Comparison of ENCODE assay signal across 11 mouse cellular contexts in the genomic region with DNA sequence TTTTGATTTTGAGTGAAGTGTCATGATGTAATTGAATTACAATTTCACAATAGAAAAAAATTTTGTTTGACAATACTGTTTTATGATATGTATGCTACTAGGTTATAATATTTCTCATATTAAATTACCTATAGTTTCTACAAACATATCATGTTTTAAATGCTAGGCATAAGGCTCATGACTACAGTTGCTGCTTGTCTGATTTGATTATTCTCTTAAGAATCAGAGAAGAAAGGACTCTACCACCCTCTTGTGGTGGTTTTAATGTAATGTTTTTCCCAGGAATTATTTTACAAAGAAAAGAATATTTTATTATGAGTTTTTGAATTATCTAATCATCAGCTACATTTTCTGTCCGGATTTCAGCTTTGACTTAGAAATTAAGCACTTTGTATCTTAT.
DNase-seq lines count a peak whose midpoint lies in the region; ATAC-seq and TF ChIP-seq lines count a peak whose summit lies in the region.
"Had no signal": no experiment of that assay in that cellular context is flagged by ENCODE, and none has a peak within 500 bp of the region (broad histone marks: within the 10 kb centered on the region; RNA-seq: fewer than 3 reads in every experiment).

No protein-coding gene starts in this region.

- H3K4me2 ChIP-seq in limb, embryonic 14.5 days (replicated peaks; ENCODE audit: low read depth, low read length, severe bottlenecking) = no peak overlapping the region
- H3K4me2 ChIP-seq in midbrain, embryonic 13.5 days (replicated peaks) = no peak overlapping the region
- no peak overlapping the region for H3K4me2 ChIP-seq in kidney, embryonic 15.5 days
- H3K4me2 ChIP-seq: liver, embryonic 13.5 days had no signal

- peak; percentile 49 for DNase-seq in CD4-positive, CD25-positive, alpha-beta regulatory T cell, adult 2 months (ENCODE audit: low read depth, low spot score)
- peak; percentile 73 for DNase-seq in limb, embryonic 14.5 days (ENCODE audit: low spot score)
- DNase-seq in limb, embryonic 10.5 days (ENCODE audit: low spot score) = no peak
- DNase-seq in brain, adult 2 months (ENCODE audit: low read depth, low spot score) = peak; percentile 47
- DNase-seq in adrenal gland, postnatal 25 days = no peak
- DNase-seq: gastrocnemius, postnatal 25 days; liver, embryonic 13.5 days; thymus, postnatal 36 days had no signal

- no peak for TF ChIP-seq POLR2A in limb, embryonic 14.5 days (IDR thresholded peaks at IDR 0.05; ENCODE audit: borderline replicate concordance, extremely low read depth, insufficient read depth, insufficient read length)

- no peak for ATAC-seq in CD4-positive, CD25-positive, alpha-beta regulatory T cell, adult 4 months
- ATAC-seq in limb, embryonic 14.5 days (ENCODE audit: low FRiP score, low read depth) = no peak
- peak; percentile 77 for ATAC-seq in midbrain, embryonic 13.5 days
- no peak for ATAC-seq in kidney, embryonic 15.5 days (replicated peaks; ENCODE audit: low FRiP score)

- no peaks in the 10 kb centered on the region for H3K27me3 ChIP-seq in limb, embryonic 14.5 days (ENCODE audit: control insufficient read depth, insufficient read depth, low read length)
- peaks cover 23% of the 10 kb centered on the region; the same call in 1 of the 2 replicates for H3K27me3 ChIP-seq in limb, embryonic 10.5 days (ENCODE audit: low read depth, poor library complexity, severe bottlenecking)
- H3K27me3 ChIP-seq in midbrain, embryonic 13.5 days = no peaks in the 10 kb centered on the region
- no peaks in the 10 kb centered on the region for H3K27me3 ChIP-seq in kidney, embryonic 15.5 days
- H3K27me3 ChIP-seq: liver, embryonic 13.5 days had no signal

- no peak overlapping the region for H3K27ac ChIP-seq in limb, embryonic 14.5 days (replicated peaks; ENCODE audit: low read depth, low read length)
- H3K27ac ChIP-seq in limb, embryonic 10.5 days = no peak overlapping the region
- H3K27ac ChIP-seq in midbrain, embryonic 13.5 days = no peak overlapping the region
- H3K27ac ChIP-seq in kidney, embryonic 15.5 days = no peak overlapping the region
- H3K27ac ChIP-seq: liver, embryonic 13.5 days had no signal

- H3K4me3 ChIP-seq in limb, embryonic 14.5 days (replicated peaks; ENCODE audit: low read length) = no peak overlapping the region
- no peak overlapping the region for H3K4me3 ChIP-seq in limb, embryonic 10.5 days
- no peak overlapping the region for H3K4me3 ChIP-seq in midbrain, embryonic 13.5 days (replicated peaks)
- H3K4me3 ChIP-seq in kidney, embryonic 15.5 days (replicated peaks) = no peak overlapping the region
- H3K4me3 ChIP-seq: liver, embryonic 13.5 days had no signal

- no peaks in the 10 kb centered on the region for H3K36me3 ChIP-seq in limb, embryonic 14.5 days (ENCODE audit: control insufficient read depth, insufficient read depth, low read length)
- no peaks in the 10 kb centered on the region for H3K36me3 ChIP-seq in limb, embryonic 10.5 days
- no peaks in the 10 kb centered on the region for H3K36me3 ChIP-seq in midbrain, embryonic 13.5 days
- H3K36me3 ChIP-seq in kidney, embryonic 15.5 days = peaks cover 21% of the 10 kb centered on the region

- H3K4me1 ChIP-seq in limb, embryonic 14.5 days (ENCODE audit: control insufficient read depth, insufficient read depth, low read length) = peaks cover 7% of the 10 kb centered on the region; the same call in 1 of the 2 replicates
- peaks cover 17% of the 10 kb centered on the region for H3K4me1 ChIP-seq in limb, embryonic 10.5 days
- no peaks in the 10 kb centered on the region for H3K4me1 ChIP-seq in midbrain, embryonic 13.5 days (replicated peaks)
- H3K4me1 ChIP-seq in kidney, embryonic 15.5 days = no peaks in the 10 kb centered on the region

- 2% methylated on average over 1 of the region's 1 CpGs for WGBS in limb, embryonic 14.5 days
- WGBS in limb, embryonic 10.5 days = 8% methylated on average over 1 of the region's 1 CpGs
- WGBS in midbrain, embryonic 13.5 days = 9% methylated on average over 1 of the region's 1 CpGs
- WGBS in kidney, embryonic 15.5 days = 6% methylated on average over 1 of the region's 1 CpGs

- H3K9me3 ChIP-seq in limb, embryonic 14.5 days (ENCODE audit: control insufficient read depth, low read length) = no peaks in the 10 kb centered on the region
- H3K9me3 ChIP-seq in limb, embryonic 10.5 days (replicated peaks) = no peaks in the 10 kb centered on the region
- H3K9me3 ChIP-seq in midbrain, embryonic 13.5 days = no peaks in the 10 kb centered on the region
- H3K9me3 ChIP-seq in kidney, embryonic 15.5 days (replicated peaks) = no peaks in the 10 kb centered on the region
- H3K9me3 ChIP-seq: liver, embryonic 13.5 days had no signal

- H3K9ac ChIP-seq in limb, embryonic 14.5 days (ENCODE audit: low read depth, low read length, severe bottlenecking) = no peak overlapping the region
- H3K9ac ChIP-seq in midbrain, embryonic 13.5 days (replicated peaks) = no peak overlapping the region
- H3K9ac ChIP-seq in kidney, embryonic 15.5 days = no peak overlapping the region
- H3K9ac ChIP-seq: liver, embryonic 13.5 days had no signal

Comparison
In these comparisons a context has a peak if more than half of its experiments do, and no peak if none do; other contexts are left out.
1. DNase-seq: peak in CD4-positive, CD25-positive, alpha-beta regulatory T cell, adult 2 months (single experiment), limb, embryonic 14.5 days (single experiment) and brain, adult 2 months (single experiment); none in limb, embryonic 10.5 days (single experiment) and adrenal gland, postnatal 25 days (single experiment).